Mouse (Mus musculus): ENCODE results near the gene Rab5b. TPM values are rescaled to one million over a fixed set of nuclear protein-coding genes. Genes with fewer than 3 reads are reported as not detected.
A peak's percentile ranks its signal among the peaks of the same experiment; 100 is the strongest.

Gene Rab5b
- polyA plus RNA-seq, 1 experiment from 2014 or later: 60.4 TPM

DNA sequence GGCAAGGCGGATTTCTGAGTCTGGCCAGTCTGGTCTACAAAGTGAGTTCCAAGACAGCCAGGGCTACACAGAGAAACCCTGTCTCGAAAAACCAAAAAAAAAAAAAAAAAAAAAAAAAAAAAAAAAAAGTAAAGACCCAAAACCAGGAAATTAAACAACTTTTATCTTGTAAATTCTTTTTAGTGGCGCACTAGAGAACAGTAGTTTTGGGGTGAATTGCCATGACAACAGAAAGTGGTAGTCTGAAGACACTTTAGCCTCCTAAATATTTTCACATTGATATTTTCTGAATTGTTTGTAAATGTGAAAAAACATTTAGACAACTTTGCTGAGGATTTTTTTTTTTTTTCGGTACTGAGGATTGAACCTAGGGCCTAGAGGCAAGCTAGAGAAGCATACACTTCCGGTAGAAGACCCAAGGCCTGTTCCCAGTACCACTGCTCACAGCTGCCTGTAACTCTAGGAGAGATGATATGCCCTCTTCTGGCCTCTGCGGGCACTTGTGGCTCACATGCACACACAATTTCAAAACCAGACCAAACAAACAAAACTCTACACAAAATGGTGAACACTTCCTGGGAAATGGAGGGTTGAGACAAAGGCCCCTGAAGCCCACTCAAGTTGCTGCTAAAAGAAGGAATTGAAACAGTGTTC lies 1.1 kb upstream of the Rab5b start:
- Histone ChIP-seq H3K9me3 (no peaks in the 10 kb centered on the region), H3K4me1 (peaks cover 42% of the 10 kb centered on the region), H3K4me2 (peak overlapping the region; percentile 71), H3K4me3 (0 out of 2 replicates have a peak overlapping the region, but pooled peaks have one; percentile 44), H3K27me3 (replicated peaks) (no peaks in the 10 kb centered on the region), H3K27ac (replicated peaks) (peak overlapping the region; percentile 76), H3K9ac (peak overlapping the region; percentile 58; the same call in 1 of the 2 replicates), H3K36me3 (peaks cover 46% of the 10 kb centered on the region)
- WGBS: 80% methylated on average over 6 of the region's 6 CpGs
- ATAC-seq (ENCODE audit: extremely low read depth, insufficient number of reproducible peaks, low FRiP score, low TSS enrichment): no peak

DNA sequence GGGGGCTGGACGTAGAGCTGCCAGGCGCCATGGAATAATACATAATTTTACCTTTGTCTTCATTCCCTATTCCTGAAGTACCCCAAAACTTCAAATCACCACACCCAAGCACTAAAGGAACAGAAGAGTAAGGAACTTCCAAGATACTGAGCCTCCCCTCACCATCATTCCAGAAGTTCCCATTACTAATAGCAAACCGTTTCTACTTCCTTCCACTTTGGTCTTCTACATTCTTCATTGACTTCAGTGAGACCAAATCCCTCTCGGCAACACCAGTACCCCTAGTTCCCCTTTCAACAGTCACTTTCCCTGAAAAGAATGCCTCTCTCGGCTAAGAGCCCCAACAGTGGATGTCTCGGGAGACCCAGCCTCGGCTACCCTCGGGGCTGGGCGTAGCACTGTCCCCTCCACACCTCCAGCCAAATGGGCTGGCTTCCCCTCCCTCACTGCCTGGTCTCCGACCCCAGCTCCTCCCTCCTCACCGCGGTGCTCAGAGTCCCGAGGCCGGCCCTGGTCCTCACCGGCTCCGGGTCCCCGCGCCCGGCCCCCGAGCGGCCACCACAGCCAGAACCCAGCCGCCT lies 563 bp downstream of the Rab5b start:
- peak overlapping the region; percentile 70 for H3K4me2 ChIP-seq
- no peaks in the 10 kb centered on the region for H3K9me3 ChIP-seq
- H3K36me3 ChIP-seq: peaks cover 29% of the 10 kb centered on the region
- H3K9ac ChIP-seq: peak overlapping the region; percentile 97
- ATAC-seq (ENCODE audit: extremely low read depth, insufficient number of reproducible peaks, low FRiP score, low TSS enrichment): no peak; the same call in 1 of the 2 replicates
- H3K4me3 ChIP-seq: peak overlapping the region; percentile 91
- WGBS: under 1% methylated on average over 22 of the region's 22 CpGs
- peaks cover 41% of the 10 kb centered on the region for H3K4me1 ChIP-seq
- no peaks in the 10 kb centered on the region for H3K27me3 ChIP-seq (replicated peaks)
- H3K27ac ChIP-seq (replicated peaks): peak overlapping the region; percentile 99

DNA sequence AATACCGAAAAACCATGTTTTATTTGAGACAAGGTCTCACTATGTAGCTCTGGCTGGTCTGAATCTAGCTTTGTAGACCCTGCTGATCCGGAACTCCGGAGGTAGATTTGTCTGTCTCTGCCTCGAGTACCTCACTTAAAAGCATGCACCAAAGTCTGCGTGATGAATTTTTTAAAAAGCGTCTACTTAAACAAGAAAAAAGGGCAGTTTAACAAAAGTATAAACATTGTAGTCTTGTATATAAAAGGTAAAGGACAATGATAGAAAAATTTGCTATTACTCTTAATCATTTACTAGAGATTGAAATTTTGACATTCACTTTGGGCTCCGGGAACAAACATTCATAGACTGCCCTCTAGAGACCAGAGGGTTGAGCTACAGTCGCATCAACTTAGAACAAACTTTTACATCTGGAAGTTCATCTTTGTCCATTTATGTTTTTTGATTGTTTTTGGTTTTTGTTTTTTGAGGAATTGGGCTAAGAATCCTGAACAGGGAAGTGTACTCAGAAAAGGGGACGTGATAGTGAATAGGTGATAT lies 21.5 kb downstream of the Rab5b start:
- no peak for ATAC-seq (ENCODE audit: extremely low read depth, insufficient number of reproducible peaks, low FRiP score, low TSS enrichment)
- under 1% methylated on average over 9 of the region's 9 CpGs for WGBS
- no peaks in the 10 kb centered on the region for H3K9me3 ChIP-seq

DNA sequence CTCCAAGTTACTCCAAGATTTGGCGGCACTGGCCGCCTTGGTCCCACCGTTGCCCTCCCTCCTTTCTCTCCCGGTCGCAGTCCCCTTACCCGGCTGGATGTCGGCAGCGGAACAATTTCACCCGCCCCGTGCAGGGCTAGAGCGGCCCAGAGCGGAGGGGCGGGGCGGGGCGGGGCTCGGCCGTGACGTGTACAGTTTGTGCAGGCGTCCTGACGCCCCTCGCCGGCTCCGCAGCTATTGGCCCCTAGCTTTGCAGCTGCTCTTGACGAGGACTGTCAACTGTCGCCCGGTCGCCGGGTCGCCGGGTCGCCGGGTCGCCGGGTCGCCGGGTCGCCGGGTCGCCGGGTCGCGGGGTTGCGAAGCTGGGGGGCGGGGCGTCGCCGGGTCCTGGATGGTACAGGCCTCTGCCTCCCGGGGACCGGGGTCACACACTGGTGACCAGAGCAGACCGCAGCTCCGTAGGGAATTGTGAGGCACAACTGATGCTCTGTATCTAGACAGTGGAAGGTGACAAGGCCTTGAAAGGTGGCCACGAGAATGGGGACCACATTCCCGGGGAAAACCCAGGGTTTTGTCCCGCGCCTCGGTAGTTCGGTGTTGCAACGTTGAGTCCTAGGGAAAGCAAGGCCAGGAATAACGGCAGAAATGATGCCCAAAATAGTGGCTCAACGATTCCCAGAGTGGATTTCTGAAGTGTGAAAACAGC lies 22.1 kb downstream of the Rab5b start, which contains the start of gene Suox:
Gene Suox (minus strand): TSS at position 311 of the 706 bp plus-strand sequence.
- Histone ChIP-seq H3K36me3 (peaks cover 19% of the 10 kb centered on the region; the same call in 1 of the 2 replicates), H3K27ac (replicated peaks) (peak within 1 kb of the TSS; percentile 55), H3K4me3 (peak within 1 kb of the TSS; percentile 77), H3K4me1 (peaks cover 15% of the 10 kb centered on the region), H3K9ac (peak within 1 kb of the TSS; percentile 84), H3K27me3 (replicated peaks) (0 out of 2 replicates have a peak, but pooled peaks cover 6% of the 10 kb centered on the region), H3K9me3 (no peaks in the 10 kb centered on the region), H3K4me2 (peak within 1 kb of the TSS; percentile 85)
- under 1% methylated on average over 60 of the region's 60 CpGs for WGBS
- ATAC-seq (ENCODE audit: extremely low read depth, insufficient number of reproducible peaks, low FRiP score, low TSS enrichment): peak; percentile 89

More for the DNA sequence above, 21.5 kb downstream of the Rab5b start:
- Histone ChIP-seq H3K4me2 (peak overlapping the region; percentile 85), H3K9ac (peak overlapping the region; percentile 84), H3K27me3 (replicated peaks) (0 out of 2 replicates have a peak, but pooled peaks cover 6% of the 10 kb centered on the region), H3K27ac (replicated peaks) (peak overlapping the region; percentile 55), H3K4me1 (peaks cover 12% of the 10 kb centered on the region), H3K36me3 (peaks cover 25% of the 10 kb centered on the region), H3K4me3 (peak overlapping the region; percentile 77)

DNA sequence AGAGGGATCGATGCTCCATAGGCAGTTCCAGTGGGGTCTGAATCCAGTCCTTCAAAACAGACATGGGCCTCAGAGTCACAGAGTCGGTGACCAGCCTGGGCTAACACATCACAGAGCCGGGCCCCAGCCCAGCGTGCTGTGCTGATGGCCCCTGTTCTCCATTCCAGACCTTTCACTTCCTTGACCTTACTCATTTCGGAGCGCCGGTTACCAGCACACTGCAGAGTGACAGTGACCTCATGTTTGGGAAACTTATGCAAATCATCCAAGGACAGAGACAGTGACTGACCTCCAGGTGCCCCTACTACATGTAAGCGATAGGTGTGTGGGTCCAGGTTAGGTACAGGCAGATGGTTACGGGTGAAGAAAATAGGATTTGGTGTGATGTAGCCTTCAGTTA lies 24.9 kb downstream of the Rab5b start:
- H3K36me3 ChIP-seq: peaks cover 13% of the 10 kb centered on the region; the same call in 1 of the 2 replicates
- H3K4me1 ChIP-seq: peaks cover 21% of the 10 kb centered on the region
- no peaks in the 10 kb centered on the region for H3K9me3 ChIP-seq
- WGBS: 85% methylated on average over 9 of the region's 9 CpGs
- no peak overlapping the region for H3K4me2 ChIP-seq
- no peak overlapping the region for H3K4me3 ChIP-seq
- 0 out of 2 replicates have a peak, but pooled peaks cover 6% of the 10 kb centered on the region for H3K27me3 ChIP-seq (replicated peaks)
- H3K27ac ChIP-seq (replicated peaks): no peak overlapping the region
- ATAC-seq (ENCODE audit: extremely low read depth, insufficient number of reproducible peaks, low FRiP score, low TSS enrichment): no peak
- no peak overlapping the region for H3K9ac ChIP-seq

- 0 out of 2 replicates have a peak, but pooled peaks cover 6% of the 10 kb centered on the region for H3K27me3 ChIP-seq (replicated peaks)
- no peak for ATAC-seq (ENCODE audit: extremely low read depth, insufficient number of reproducible peaks, low FRiP score, low TSS enrichment)
- WGBS: 1% methylated on average over 41 of the region's 42 CpGs
Measured at GRCm38 (mm10) chr10:128668790-128669672, 27.0 kb downstream of the Rab5b start.

GRCm38 (mm10) chr10:128665806-128666205 lies 30.3 kb downstream of the Rab5b start:
- H3K9me3 ChIP-seq: no peaks in the 10 kb centered on the region
- no peak for ATAC-seq (ENCODE audit: extremely low read depth, insufficient number of reproducible peaks, low FRiP score, low TSS enrichment)

More at GRCm38 (mm10) chr10:128668790-128669672, 27.0 kb downstream of the Rab5b start:
- 0 out of 2 replicates have a peak overlapping the region, but pooled peaks have one; percentile 28 for H3K27ac ChIP-seq (replicated peaks)
- peak overlapping the region; percentile 87 for H3K9ac ChIP-seq
- H3K9me3 ChIP-seq: no peaks in the 10 kb centered on the region
- peaks cover 13% of the 10 kb centered on the region; the same call in 1 of the 2 replicates for H3K36me3 ChIP-seq
- H3K4me1 ChIP-seq: peaks cover 18% of the 10 kb centered on the region
- H3K4me3 ChIP-seq: peak overlapping the region; percentile 82
- H3K4me2 ChIP-seq: peak overlapping the region; percentile 89

GRCm38 (mm10) chr10:128665307-128665706 lies 30.8 kb downstream of the Rab5b start:
- no peak overlapping the region for H3K27ac ChIP-seq (replicated peaks)
- no peak overlapping the region for H3K4me2 ChIP-seq
- H3K9me3 ChIP-seq: no peaks in the 10 kb centered on the region
- ATAC-seq (ENCODE audit: extremely low read depth, insufficient number of reproducible peaks, low FRiP score, low TSS enrichment): no peak
- no peaks in the 10 kb centered on the region for H3K27me3 ChIP-seq (replicated peaks)
- H3K4me3 ChIP-seq: no peak overlapping the region
- peaks cover 9% of the 10 kb centered on the region for H3K4me1 ChIP-seq
- no peak overlapping the region for H3K9ac ChIP-seq
- no peaks in the 10 kb centered on the region for H3K36me3 ChIP-seq
- 64% methylated on average over 3 of the region's 3 CpGs for WGBS

More at GRCm38 (mm10) chr10:128665806-128666205, 30.3 kb downstream of the Rab5b start:
- no peak overlapping the region for H3K4me2 ChIP-seq
- H3K36me3 ChIP-seq: peaks cover 3% of the 10 kb centered on the region; the same call in 1 of the 2 replicates
- no peak overlapping the region for H3K27ac ChIP-seq (replicated peaks)
- no peak overlapping the region for H3K9ac ChIP-seq
- H3K4me1 ChIP-seq: peaks cover 9% of the 10 kb centered on the region
- 0 out of 2 replicates have a peak, but pooled peaks cover under 1% of the 10 kb centered on the region for H3K27me3 ChIP-seq (replicated peaks)
- H3K4me3 ChIP-seq: no peak overlapping the region
- 88% methylated on average over 2 of the region's 2 CpGs for whole genome bisulfite sequencing

DNA sequence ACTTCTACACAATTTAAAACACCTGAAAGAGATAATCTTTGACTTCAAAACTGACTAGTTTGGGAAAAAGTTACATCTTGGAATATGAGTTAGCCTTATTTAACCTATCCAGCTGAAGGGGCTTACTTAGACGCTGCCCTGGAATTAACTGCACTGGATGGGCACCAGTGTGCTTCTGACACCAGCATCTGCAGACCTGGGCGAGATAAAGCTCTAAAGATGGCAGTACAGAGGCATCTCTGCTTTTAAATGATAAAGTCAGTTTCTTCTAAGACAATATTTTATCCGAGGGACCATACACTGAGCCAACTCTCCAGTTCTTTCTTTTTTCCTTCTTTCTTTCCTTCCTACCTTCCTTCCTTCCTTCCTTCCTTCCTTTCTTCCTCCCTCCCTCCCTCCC lies 31.3 kb downstream of the Rab5b start:
- no peak overlapping the region for H3K27ac ChIP-seq (replicated peaks)
- H3K9me3 ChIP-seq: no peaks in the 10 kb centered on the region
- 55% methylated on average over 3 of the region's 3 CpGs for WGBS
- no peaks in the 10 kb centered on the region for H3K36me3 ChIP-seq
- no peak overlapping the region for H3K4me2 ChIP-seq
- ATAC-seq (ENCODE audit: extremely low read depth, insufficient number of reproducible peaks, low FRiP score, low TSS enrichment): no peak
- no peaks in the 10 kb centered on the region for H3K27me3 ChIP-seq (replicated peaks)
- H3K9ac ChIP-seq: no peak overlapping the region
- peaks cover 9% of the 10 kb centered on the region for H3K4me1 ChIP-seq
- H3K4me3 ChIP-seq: no peak overlapping the region

DNA sequence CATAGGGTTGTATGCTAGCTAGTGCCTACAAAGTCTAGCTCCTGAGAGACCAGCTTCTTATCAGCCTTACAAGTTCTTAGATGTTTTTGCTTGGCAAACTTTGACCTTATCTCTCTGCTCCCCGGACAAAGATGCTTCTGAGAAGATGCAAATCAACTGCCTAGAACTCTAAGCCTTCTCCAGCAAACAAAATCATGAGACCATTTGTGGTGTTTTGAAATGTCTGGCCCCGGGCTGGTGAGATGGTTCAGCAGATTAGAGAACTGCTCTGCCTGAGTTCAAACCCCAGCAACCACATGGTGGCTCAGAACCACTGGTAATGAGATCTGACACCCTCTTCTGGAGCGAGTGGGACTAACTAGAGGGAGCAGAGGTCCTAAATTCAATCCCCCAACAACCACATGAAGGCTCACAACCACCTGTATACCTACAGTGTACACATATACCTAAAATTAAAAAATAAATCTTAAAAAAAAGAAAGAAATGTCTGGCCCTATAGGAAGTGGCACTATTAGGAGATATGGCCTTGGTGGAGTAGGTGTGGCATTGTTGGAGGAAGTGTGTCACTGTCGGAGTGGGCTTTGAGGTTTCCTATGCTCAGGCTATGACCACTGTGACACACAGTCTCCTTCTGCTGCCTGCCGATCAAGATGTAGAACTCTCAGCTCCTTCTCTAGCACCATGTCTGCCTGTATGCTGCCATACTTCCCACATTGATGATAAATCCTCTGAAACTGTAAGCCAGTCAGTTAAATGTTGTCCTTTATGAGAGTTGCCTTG lies 32.4 kb downstream of the Rab5b start:
- Histone ChIP-seq H3K9me3 (no peaks in the 10 kb centered on the region), H3K27me3 (replicated peaks) (no peaks in the 10 kb centered on the region), H3K9ac (no peak overlapping the region), H3K36me3 (no peaks in the 10 kb centered on the region), H3K4me1 (peaks cover 7% of the 10 kb centered on the region), H3K27ac (replicated peaks) (no peak overlapping the region), H3K4me2 (no peak overlapping the region), H3K4me3 (no peak overlapping the region)
- ATAC-seq (ENCODE audit: extremely low read depth, insufficient number of reproducible peaks, low FRiP score, low TSS enrichment): no peak
- WGBS: 46% methylated on average over 5 of the region's 5 CpGs

Data from heart, embryonic 13.5 days (tissue).